Mouse (Mus musculus) Muller cell, postnatal 12 days (primary cell): Measurements from ENCODE around the gene Elk1.

Experiments used
- DNase-seq: peaks from one replicate; pipeline ENCODE4 v3.0.0-alpha.2; 2015; ENCODE audit errors: inconsistent ontology term

The Elk1 gene

GRCm38 (mm10) chrX:20950191-20950880, at the start of gene Elk1:
Gene Elk1 (minus strand): TSS chrX:20950608.
- peak; percentile 93 for DNase-seq

GRCm38 (mm10) chrX:20980901-20981300, 30.5 kb upstream of the Elk1 start:
- DNase-seq: no peak

DNA sequence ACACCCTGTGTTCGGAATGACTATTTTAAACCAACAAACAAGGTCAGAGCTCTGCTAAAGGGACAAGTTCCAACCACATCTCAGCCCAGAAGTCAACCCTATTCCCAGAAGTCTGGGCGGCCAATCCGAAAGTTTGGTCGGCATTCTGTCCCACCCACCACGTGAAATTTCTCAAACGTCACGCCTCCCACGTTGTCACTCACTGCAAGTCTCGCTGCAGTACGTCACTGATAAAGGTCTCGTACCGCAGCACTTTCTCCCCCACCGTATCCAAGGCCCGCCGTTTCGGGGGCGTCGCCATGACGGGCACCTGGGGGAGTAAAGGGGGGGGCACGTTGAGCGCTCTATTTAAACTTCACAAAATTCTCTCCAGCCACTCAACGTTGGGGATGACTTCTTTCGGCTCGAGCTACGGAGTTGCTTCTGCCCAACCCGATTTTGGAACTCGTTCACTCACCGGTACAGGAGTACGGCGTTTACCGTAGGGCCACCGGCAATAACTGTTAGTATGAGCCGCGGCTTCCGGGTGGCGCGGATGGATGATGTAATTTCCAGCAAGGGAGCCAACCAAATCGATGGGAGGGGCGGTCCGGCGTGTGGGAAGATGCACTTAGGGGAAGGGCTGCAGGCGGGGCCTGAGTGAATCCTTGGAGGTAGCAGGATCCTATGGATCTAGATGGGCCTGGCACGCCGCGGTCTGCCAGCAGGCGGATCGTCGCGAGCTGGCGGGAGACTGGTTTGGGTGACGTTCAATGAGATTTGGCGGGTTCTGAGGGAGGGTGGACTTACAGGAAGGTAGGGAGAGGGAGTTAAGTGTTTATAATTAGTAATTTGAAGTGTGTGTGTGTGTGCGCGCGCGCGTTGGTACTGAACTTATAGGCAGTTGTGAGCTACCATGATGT, 11.3 kb upstream of the Elk1 start, which contains the start of gene Uxt:
Gene Uxt (minus strand): TSS at position 541 of the 902 bp plus-strand sequence.
- DNase-seq: peak; percentile 95

DNA sequence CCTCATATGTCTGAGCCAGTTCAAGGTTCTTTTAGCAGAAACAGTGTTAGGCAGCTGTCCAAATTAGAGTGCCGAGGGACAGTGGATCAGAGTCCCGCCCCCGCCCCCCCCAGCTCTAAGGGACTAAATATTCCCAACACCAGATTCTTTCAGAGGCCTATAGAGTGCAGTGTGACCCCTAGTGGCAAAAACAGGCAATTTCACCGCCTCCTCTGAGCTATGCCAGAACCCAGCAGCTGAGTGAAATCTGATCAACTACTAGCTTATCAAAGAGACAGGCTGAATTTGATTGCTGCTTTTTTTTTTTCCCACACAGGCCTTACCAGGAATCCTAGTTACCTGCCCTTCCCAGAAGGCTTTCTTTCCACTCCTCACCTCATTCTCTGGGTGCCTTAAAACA, 4.4 kb downstream of the Elk1 start:
- peak; percentile 51 for DNase-seq

GRCm38 (mm10) chrX:20931963-20932362, 18.4 kb downstream of the Elk1 start:
- DNase-seq: no peak

DNA sequence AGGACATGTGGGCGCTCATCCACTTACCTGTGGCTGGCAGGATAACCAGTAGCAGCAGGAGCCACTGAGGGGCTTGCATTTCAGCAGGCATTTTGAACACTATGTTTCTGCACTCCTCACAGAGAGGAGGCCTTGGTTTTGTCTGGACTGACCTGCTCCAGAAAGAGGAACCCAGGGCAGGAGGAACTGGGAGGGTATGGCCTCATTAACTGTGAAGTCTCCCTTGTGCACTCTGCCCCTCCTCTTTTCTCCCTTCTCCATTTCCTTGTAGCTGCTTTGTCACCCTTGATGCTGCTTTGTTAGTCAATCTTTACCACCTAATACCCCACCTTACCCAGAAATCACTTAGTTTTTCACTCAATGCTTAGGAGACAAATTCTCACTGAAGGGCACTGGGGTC, 19.0 kb downstream of the Elk1 start, which contains the start of gene Cfp:
Gene Cfp (minus strand): TSS at position 192 of the 400 bp plus-strand sequence.
- no peak for DNase-seq

GRCm38 (mm10) chrX:20929859-20930258, 20.5 kb downstream of the Elk1 start:
- no peak for DNase-seq

- DNase-seq: no peak
Measured at GRCm38 (mm10) chrX:20924976-20925375, 25.4 kb downstream of the Elk1 start.

GRCm38 (mm10) chrX:20923506-20923905, 26.9 kb downstream of the Elk1 start:
- DNase-seq: no peak

DNA sequence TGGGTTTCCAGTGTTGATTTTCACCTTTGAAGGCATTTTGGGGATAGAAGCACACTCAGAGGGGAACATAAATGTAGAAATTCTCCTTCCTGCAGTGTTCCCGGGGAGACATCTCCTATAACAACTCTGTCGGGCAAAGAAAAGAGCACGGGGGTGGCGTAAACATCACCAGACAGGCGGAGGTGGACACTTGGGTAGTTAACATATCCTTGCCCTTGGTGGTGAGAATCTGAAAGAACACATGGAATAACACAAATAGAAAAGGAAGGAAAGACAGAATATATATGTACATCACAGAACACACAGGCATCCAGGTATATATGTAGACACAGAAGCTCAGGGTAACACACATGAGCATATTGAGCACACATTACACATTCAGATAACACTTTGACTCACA, 29.0 kb downstream of the Elk1 start:
- no peak for DNase-seq

DNA sequence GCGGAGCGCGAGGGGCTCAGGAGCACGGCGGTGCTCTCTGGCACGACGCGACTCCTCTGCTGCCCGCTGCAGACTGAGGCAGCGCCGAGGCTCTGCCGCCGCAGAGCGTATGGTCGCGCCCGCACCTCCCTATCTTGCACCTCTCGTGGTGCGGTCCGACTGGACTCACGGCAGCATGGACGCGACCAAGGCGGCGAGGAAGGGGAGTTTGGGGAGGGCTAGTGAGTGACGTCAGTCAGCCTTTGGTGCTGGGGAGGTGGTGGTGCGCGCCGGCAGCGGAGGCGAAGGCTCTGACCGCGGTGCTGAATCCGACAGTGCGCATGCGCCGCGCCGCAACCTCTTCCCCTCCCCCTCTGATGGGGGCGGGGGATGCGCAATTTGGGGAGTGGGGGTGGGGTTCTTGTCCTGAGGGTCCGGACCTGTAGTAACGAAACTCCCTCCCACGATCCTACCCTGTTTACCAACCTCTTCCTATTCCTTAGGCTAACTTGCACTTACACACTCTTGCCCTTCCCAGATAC, 29.5 kb downstream of the Elk1 start, which contains the start of gene Syn1:
Gene Syn1 (minus strand): TSS at position 161 of the 521 bp plus-strand sequence.
- peak; percentile 90 for DNase-seq

- DNase-seq: no peak
Measured at GRCm38 (mm10) chrX:20920249-20920843, 30.1 kb downstream of the Elk1 start.

GRCm38 (mm10) chrX:20915075-20915474, 35.3 kb downstream of the Elk1 start:
- no peak for DNase-seq

DNA sequence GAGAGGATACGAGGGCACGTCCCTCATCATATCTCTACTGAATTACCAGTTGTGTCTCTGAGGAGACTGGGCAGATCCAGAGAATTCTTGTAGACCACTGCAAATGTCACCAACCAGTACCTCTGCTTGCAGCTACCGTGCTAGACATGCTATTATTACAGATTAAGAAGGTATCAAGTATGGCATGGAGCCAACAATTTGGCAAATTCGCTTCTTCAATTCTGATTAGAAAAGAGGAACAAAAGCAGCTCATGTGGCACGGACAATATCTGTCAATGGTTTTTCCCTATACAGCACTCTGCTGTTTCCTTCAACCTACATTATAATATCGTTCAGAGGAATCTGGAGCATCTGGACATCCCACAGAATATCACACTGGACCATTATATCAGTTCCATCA, 36.7 kb downstream of the Elk1 start:
- no peak for DNase-seq

GRCm38 (mm10) chrX:20910074-20910473, 40.3 kb downstream of the Elk1 start:
- no peak for DNase-seq
